Mouse (Mus musculus): ENCODE results near the gene Hist1h2ad.
"Not testable (repeated sequence)": the region's sequence is repeated elsewhere in the genome, so short reads cannot be mapped to it uniquely, and the experiment has no call there.

- TF ChIP-seq CEBPB (IDR thresholded peaks at IDR 0.05; ENCODE audit: insufficient read depth, poor library complexity, severe bottlenecking); POLR2A (IDR thresholded peaks at IDR 0.05; ENCODE audit: insufficient read length, low read depth); POLR2AphosphoS2 (IDR thresholded peaks at IDR 0.05; ENCODE audit: insufficient read length, low read depth); REST (IDR thresholded peaks at IDR 0.05; ENCODE audit: insufficient read depth, insufficient read length); TCF3 (IDR thresholded peaks at IDR 0.05; ENCODE audit: insufficient read length, low read depth): not testable (repeated sequence)
Observed at GRCm38 (mm10) chr13:23591886-23592285, 17.7 kb downstream of the Hist1h2ad start.

Data from myocyte (in vitro differentiated cells).